Mouse (Mus musculus) midbrain, postnatal 0 days (tissue): ENCODE measurements around the gene 3110021N24Rik. TPM values are rescaled to one million over a fixed set of nuclear protein-coding genes. Genes with fewer than 3 reads are reported as not detected.

ENCODE experiments used
- ATAC-seq: fragments of 200-750 bp; cut with Nextera tagmentation; 2 replicates; pipeline ENCODE4 v1.8.0; 2017; ENCODE audit warnings: moderate number of reproducible peaks, mild to moderate bottlenecking, moderate TSS enrichment, moderate library complexity; ENCODE audit not compliant: low FRiP score
- DNase-seq: peaks from one replicate; pipeline ENCODE4 v3.0.0-alpha.2; 2015; ENCODE audit warnings: low spot score
- H3K27ac ChIP-seq: fragments of 300-500 bp; sonication (generic); 2 replicates; pipeline ENCODE4 v1.5.1; 2014; ENCODE audit warnings: low read depth, mild to moderate bottlenecking, low read length, mixed read lengths
- H3K27me3 ChIP-seq: fragments of 300-500 bp; sonication (generic); 2 replicates; pipeline ENCODE4 v1.6.1; 2014; ENCODE audit warnings: low read length, control low read depth, mixed read lengths; ENCODE audit not compliant: insufficient read depth
- H3K36me3 ChIP-seq: fragments of 300-500 bp; sonication (generic); 2 replicates; pipeline ENCODE4 v1.6.1; 2014; ENCODE audit warnings: low read length, control low read depth, mixed read lengths; ENCODE audit not compliant: insufficient read depth
- H3K4me1 ChIP-seq: fragments of 300-500 bp; sonication (generic); 2 replicates; pipeline ENCODE4 v1.6.1; 2014; ENCODE audit warnings: mild to moderate bottlenecking, control low read depth, antibody characterized with exemption, low read length, mixed read lengths; ENCODE audit not compliant: insufficient read depth
- H3K4me2 ChIP-seq: fragments of 300-500 bp; sonication (generic); 2 replicates; pipeline ENCODE4 v1.6.1; 2014; ENCODE audit warnings: low read depth, mild to moderate bottlenecking, low read length, mixed read lengths; ENCODE audit not compliant: poor library complexity, severe bottlenecking
- H3K4me3 ChIP-seq: fragments of 300-500 bp; sonication (generic); 2 replicates; pipeline ENCODE4 v1.5.1; 2014; ENCODE audit warnings: low read depth, mild to moderate bottlenecking, low read length, moderate library complexity
- H3K9ac ChIP-seq: fragments of 300-500 bp; sonication (generic); replicated peaks from 2 replicates; pipeline ENCODE4 v1.6.1; 2014; ENCODE audit warnings: mild to moderate bottlenecking, low read length, moderate library complexity, mixed read lengths; ENCODE audit not compliant: poor library complexity, severe bottlenecking
- H3K9me3 ChIP-seq: fragments of 300-500 bp; sonication (generic); 2 replicates; pipeline ENCODE4 v1.6.1; 2016; ENCODE audit warnings: low read length, control low read depth
- CTCF ChIP-seq: IDR thresholded peaks from 2 replicates; pipeline ENCODE4 v1.5.1; 2016; ENCODE audit warnings: antibody characterized with exemption, mild to moderate bottlenecking
- WGBS: fragments of 180-500 bp; shearing (Covaris S2); extraction: QIAGEN DNeasy Blood & Tissue Kit; methylation state at CpG from one replicate; pipeline ENCODE4 v1.1.7; 2014; 5-methylcytosine and 5-hydroxymethylcytosine counted together
- polyA plus RNA-seq: library from polyadenylated mRNA; unstranded; fragments of >200 nt; fragmentation: Nextera tagmentation; extraction: Ambion mirVana; gene quantifications from 2 replicates; pipeline ENCODE4 v1.2.1, GENCODE M21; 2015
- total RNA-seq: library from RNA; depleted of rRNA; stranded (reverse); fragments of >200 nt; gene quantifications from 2 replicates; pipeline ENCODE4 v1.2.3, GENCODE M21; 2014; rRNA removed

Gene 3110021N24Rik
- total and polyA plus RNA-seq, 2 experiments from 2014 or later: 0.16 to 2.5 TPM

DNA sequence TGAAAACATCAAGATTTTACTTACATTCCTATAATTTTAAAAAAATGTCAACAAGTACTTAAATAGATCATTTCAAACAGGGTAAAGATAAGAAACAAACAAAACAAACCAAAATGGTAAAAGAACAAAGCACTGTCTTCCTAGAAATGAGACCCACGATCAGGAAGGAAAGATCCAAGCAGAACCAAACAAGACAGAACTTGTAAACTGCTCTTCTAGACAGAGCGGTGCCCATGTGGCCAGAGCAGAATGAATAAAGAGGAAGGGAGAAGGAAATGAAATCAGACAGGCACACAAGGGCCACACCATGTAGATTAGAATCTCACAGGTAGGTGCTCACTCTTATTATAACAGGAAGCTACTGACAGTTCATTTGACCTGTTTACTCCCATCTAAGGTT is 107.2 kb downstream of the 3110021N24Rik start:
- H3K36me3 ChIP-seq: peaks cover 19% of the 10 kb centered on the region
- ATAC-seq: no peak
- H3K9me3 ChIP-seq: no peaks in the 10 kb centered on the region
- WGBS: 87% methylated on average over 2 of the region's 2 CpGs
- no peak overlapping the region for H3K27ac ChIP-seq
- H3K4me3 ChIP-seq: no peak overlapping the region
- no peak overlapping the region for H3K4me2 ChIP-seq
- H3K9ac ChIP-seq: no peak overlapping the region
- no peak for DNase-seq
- H3K4me1 ChIP-seq: no peaks in the 10 kb centered on the region; the same call in 1 of the 2 replicates
- TF ChIP-seq CTCF: no peak
- no peaks in the 10 kb centered on the region for H3K27me3 ChIP-seq

DNA sequence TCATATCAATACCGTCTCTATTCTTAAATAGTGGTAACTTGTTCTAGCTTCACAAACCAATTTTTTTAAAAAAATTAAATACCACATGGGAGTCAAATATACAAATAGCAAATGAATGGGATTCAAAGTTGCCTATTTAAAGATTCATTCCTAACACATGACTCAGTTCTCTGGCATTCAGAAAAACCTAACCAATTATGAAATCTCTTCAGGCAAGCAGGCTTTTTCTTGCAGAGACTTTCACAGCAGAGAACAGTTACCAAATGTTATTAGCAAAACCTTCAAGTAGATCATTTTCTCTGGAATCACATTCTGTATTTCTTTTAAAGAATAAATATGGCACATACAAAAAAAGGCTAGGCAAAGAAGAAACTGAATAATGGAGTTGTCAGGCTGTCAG is 111.2 kb downstream of the 3110021N24Rik start:
- no peak for TF ChIP-seq CTCF
- H3K4me2 ChIP-seq: no peak overlapping the region
- H3K36me3 ChIP-seq: peaks cover 9% of the 10 kb centered on the region
- ATAC-seq (no peak), DNase-seq (no peak)
- H3K27ac ChIP-seq: no peak overlapping the region
- no peak overlapping the region for H3K4me3 ChIP-seq
- H3K9me3 ChIP-seq: no peaks in the 10 kb centered on the region
- no peaks in the 10 kb centered on the region for H3K27me3 ChIP-seq
- H3K4me1 ChIP-seq: no peaks in the 10 kb centered on the region; the same call in 1 of the 2 replicates
- no peak overlapping the region; the same call in 1 of the 2 replicates for H3K9ac ChIP-seq
- 88% methylated on average over 1 of the region's 1 CpGs for WGBS

Other genes starting within 250 kb of the 3110021N24Rik start
- 33.7 and 42.6 TPM in 2 replicates for gene Prpf38a, start 140.3 kb upstream of the 3110021N24Rik start, total RNA-seq
- gene Prpf38a, start 140.3 kb upstream of the 3110021N24Rik start, polyA plus RNA-seq: 57.4 and 60.9 TPM in 2 replicates
- 0.14 and 0.27 TPM in 2 replicates for gene Orc1, start 140.2 kb upstream of the 3110021N24Rik start, total RNA-seq
- gene Orc1, start 140.2 kb upstream of the 3110021N24Rik start, polyA plus RNA-seq: 0.23 and 0.78 TPM in 2 replicates
- 36.1 and 45.5 TPM in 2 replicates for gene Cc2d1b, start 99.7 kb upstream of the 3110021N24Rik start, total RNA-seq
- 19.9 and 20.2 TPM in 2 replicates for gene Cc2d1b, start 99.7 kb upstream of the 3110021N24Rik start, polyA plus RNA-seq
- gene Zfyve9, start 61.1 kb downstream of the 3110021N24Rik start, total RNA-seq: 29.9 and 36.0 TPM in 2 replicates
- 7.2 and 9.1 TPM in 2 replicates for gene Zfyve9, start 61.1 kb downstream of the 3110021N24Rik start, polyA plus RNA-seq
- 101 and 137 TPM in 2 replicates for gene Btf3l4, start 114.0 kb downstream of the 3110021N24Rik start, total RNA-seq
- 156 and 164 TPM in 2 replicates for gene Btf3l4, start 114.0 kb downstream of the 3110021N24Rik start, polyA plus RNA-seq
- gene Txndc12, start 115.0 kb downstream of the 3110021N24Rik start, total RNA-seq: 36.1 and 48.5 TPM in 2 replicates
- 59.7 and 61.0 TPM in 2 replicates for gene Txndc12, start 115.0 kb downstream of the 3110021N24Rik start, polyA plus RNA-seq
- 24.0 and 34.4 TPM in 2 replicates for gene Kti12, start 128.1 kb downstream of the 3110021N24Rik start, total RNA-seq
- gene Kti12, start 128.1 kb downstream of the 3110021N24Rik start, polyA plus RNA-seq: 21.2 and 22.3 TPM in 2 replicates
- gene A730015C16Rik, start 129.0 kb downstream of the 3110021N24Rik start, total RNA-seq: 1.3 TPM in 1 of 2 replicates, not detected in the other
- gene A730015C16Rik, start 129.0 kb downstream of the 3110021N24Rik start, polyA plus RNA-seq: 0.83 and 1.1 TPM in 2 replicates
- 81.8 and 94.5 TPM in 2 replicates for gene Rab3b, start 159.4 kb downstream of the 3110021N24Rik start, total RNA-seq
- 316 and 318 TPM in 2 replicates for gene Rab3b, start 159.4 kb downstream of the 3110021N24Rik start, polyA plus RNA-seq